Mouse (Mus musculus) olfactory bulb, adult 2 months (tissue): ENCODE data around the gene Scaf11.

ENCODE experiments used
- CTCF ChIP-seq: fragments of 200-500 bp; IDR thresholded peaks from 2 replicates; pipeline ENCODE4 v1.5.1; 2012; ENCODE audit warnings: low read depth, mild to moderate bottlenecking, low read length, moderate library complexity; ENCODE audit not compliant: insufficient read depth
- POLR2A ChIP-seq: fragments of 200-500 bp; IDR thresholded peaks from 2 replicates; pipeline ENCODE4 v1.6.1; 2012; ENCODE audit warnings: mild to moderate bottlenecking, low read depth, low read length, moderate library complexity; ENCODE audit not compliant: insufficient read depth

DNA sequence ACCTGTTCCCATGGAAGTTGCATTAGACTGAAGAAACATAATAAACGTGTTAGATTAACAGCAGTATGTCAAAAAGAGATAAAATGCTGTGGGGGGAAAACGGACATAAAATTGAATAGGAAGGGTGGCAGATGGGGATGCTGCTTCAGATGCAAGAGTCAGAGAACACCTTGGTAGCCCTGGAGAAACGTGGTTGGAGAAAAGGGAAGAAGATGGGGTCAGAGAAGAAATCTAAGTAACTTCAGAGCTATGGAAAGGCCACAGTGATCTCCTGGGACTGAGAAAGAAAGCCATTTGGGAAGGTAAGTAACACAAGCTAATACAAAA lies 3.3 kb downstream of the Scaf11 start:
- TF ChIP-seq CTCF: no peak
- TF ChIP-seq POLR2A: no peak
